Mouse (Mus musculus) limb, embryonic 14.5 days (tissue): Measurements from ENCODE around the gene Zfp330. TPM values are rescaled to one million over a fixed set of nuclear protein-coding genes. Genes with fewer than 3 reads are reported as not detected.

Experiments used
- ATAC-seq: fragments of 200-750 bp; cut with Nextera tagmentation; 2 replicates; pipeline ENCODE4 v1.8.0; 2017; ENCODE audit warnings: low read depth, moderate number of reproducible peaks, moderate TSS enrichment; ENCODE audit not compliant: low FRiP score
- DNase-seq: peaks from one replicate; pipeline ENCODE4 v3.0.0-alpha.2; 2015; ENCODE audit warnings: low spot score
- H3K27ac ChIP-seq: fragments of 300-500 bp; sonication (generic); replicated peaks from 2 replicates; pipeline ENCODE4 v1.5.1; 2014; ENCODE audit warnings: low read depth, mild to moderate bottlenecking, low read length, moderate library complexity, mixed read lengths
- H3K27me3 ChIP-seq: fragments of 300-500 bp; sonication (generic); 2 replicates; pipeline ENCODE4 v1.6.1; 2014; ENCODE audit warnings: low read length, mixed read lengths; ENCODE audit not compliant: control insufficient read depth, insufficient read depth
- H3K36me3 ChIP-seq: fragments of 300-500 bp; sonication (generic); 2 replicates; pipeline ENCODE4 v1.6.1; 2014; ENCODE audit warnings: mild to moderate bottlenecking, low read length, moderate library complexity, mixed read lengths; ENCODE audit not compliant: control insufficient read depth, insufficient read depth
- H3K4me1 ChIP-seq: fragments of 300-500 bp; sonication (generic); 2 replicates; pipeline ENCODE4 v1.6.1; 2014; ENCODE audit warnings: antibody characterized with exemption, low read length, mixed read lengths; ENCODE audit not compliant: control insufficient read depth, insufficient read depth
- H3K4me2 ChIP-seq: fragments of 300-500 bp; sonication (generic); replicated peaks from 2 replicates; pipeline ENCODE4 v1.6.1; 2014; ENCODE audit warnings: low read depth, mild to moderate bottlenecking, low read length, moderate library complexity; ENCODE audit not compliant: severe bottlenecking
- H3K4me3 ChIP-seq: fragments of 300-500 bp; sonication (generic); replicated peaks from 2 replicates; pipeline ENCODE4 v1.5.1; 2014; ENCODE audit warnings: low read length
- H3K9ac ChIP-seq: fragments of 300-500 bp; sonication (generic); 2 replicates; pipeline ENCODE4 v1.6.1; 2014; ENCODE audit warnings: mild to moderate bottlenecking, low read depth, low read length, moderate library complexity; ENCODE audit not compliant: severe bottlenecking
- H3K9me3 ChIP-seq: fragments of 300-500 bp; sonication (generic); 2 replicates; pipeline ENCODE4 v1.6.1; 2016; ENCODE audit warnings: low read length; ENCODE audit not compliant: control insufficient read depth
- POLR2A ChIP-seq: fragments of 200-500 bp; IDR thresholded peaks from 2 replicates; pipeline ENCODE4 v1.8.0; 2012; ENCODE audit warnings: inconsistent platforms, mild to moderate bottlenecking, moderate library complexity, borderline replicate concordance; ENCODE audit not compliant: insufficient read depth, insufficient read length; ENCODE audit errors: extremely low read depth
- WGBS: fragments of 180-500 bp; shearing (Covaris S2); extraction: QIAGEN DNeasy Blood & Tissue Kit; methylation state at CpG from one replicate; pipeline ENCODE4 v1.1.7; 2014; 5-methylcytosine and 5-hydroxymethylcytosine counted together
- polyA plus RNA-seq, 2 experiments: library from polyadenylated mRNA; depleted of rRNA in 1 of 2; stranded (reverse) in 1 of 2; unstranded in 1 of 2; fragments of >200 nt; fragmentation: Nextera tagmentation in 1 of 2; extraction: Ambion mirVana in 1 of 2; gene quantifications; 2 replicates each; pipeline versions ENCODE4 v1.2.1 to v1.2.3; 2012 to 2014

Zfp330 gene
- polyA plus RNA-seq (2012; rRNA removed) (54.6 and 70.8 TPM in 2 replicates), polyA plus RNA-seq (2014; fragmentation: Nextera tagmentation; extraction: Ambion mirVana) (68.9 and 69.1 TPM in 2 replicates)

DNA sequence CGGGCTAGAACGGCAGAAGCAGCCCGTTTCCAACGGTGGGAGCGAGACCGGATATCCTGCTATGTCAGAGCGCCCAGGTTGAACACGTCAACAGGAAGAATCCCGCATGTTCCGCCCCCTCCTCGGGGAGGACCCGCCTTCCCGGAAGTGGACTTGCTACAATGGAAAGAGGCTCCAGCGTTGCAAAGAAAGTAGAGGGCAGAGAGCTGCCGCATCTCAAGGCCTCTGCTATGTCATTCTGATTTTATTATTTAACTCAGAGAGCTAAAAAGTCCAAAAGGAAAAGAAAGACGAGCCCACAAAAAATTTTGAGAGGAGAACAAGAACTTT lies at the start of gene Zfp330:
TSS of gene Zfp330 (minus strand) at position 68 of the 330 bp plus-strand sequence.
- ATAC-seq (peak; percentile 98), DNase-seq (peak; percentile 95)
- Histone ChIP-seq H3K4me1 (peaks cover 12% of the 10 kb centered on the region), H3K36me3 (peaks cover 31% of the 10 kb centered on the region), H3K27ac (peak within 1 kb of the TSS; percentile 77), H3K27me3 (no peaks in the 10 kb centered on the region), H3K9me3 (no peaks in the 10 kb centered on the region), H3K4me3 (peak within 1 kb of the TSS; percentile 94), H3K9ac (peak within 1 kb of the TSS; percentile 91), H3K4me2 (peak within 1 kb of the TSS; percentile 59)
- TF ChIP-seq POLR2A = peak; percentile 44; the same call in 1 of the 2 replicates
- 0% methylated on average over 16 of the region's 16 CpGs for WGBS

- no peak overlapping the region for H3K27ac ChIP-seq
- peaks cover 10% of the 10 kb centered on the region for H3K4me1 ChIP-seq
- H3K4me2 ChIP-seq = no peak overlapping the region
- H3K4me3 ChIP-seq = no peak overlapping the region
- WGBS = 32% methylated on average over 3 of the region's 3 CpGs
- H3K9ac ChIP-seq = no peak overlapping the region
- DNase-seq = no peak
- H3K9me3 ChIP-seq = no peaks in the 10 kb centered on the region
- TF ChIP-seq POLR2A = no peak
- ATAC-seq = no peak
- no peaks in the 10 kb centered on the region for H3K36me3 ChIP-seq
- H3K27me3 ChIP-seq = no peaks in the 10 kb centered on the region
Measured at GRCm38 (mm10) chr8:82777945-82778344, 4.0 kb upstream of the Zfp330 start.

GRCm38 (mm10) chr8:82777406-82777805 lies 3.4 kb upstream of the Zfp330 start:
- Histone ChIP-seq H3K4me3 (no peak overlapping the region), H3K27me3 (no peaks in the 10 kb centered on the region), H3K27ac (no peak overlapping the region), H3K4me1 (peaks cover 12% of the 10 kb centered on the region), H3K4me2 (no peak overlapping the region), H3K36me3 (0 out of 2 replicates have a peak, but pooled peaks cover 3% of the 10 kb centered on the region), H3K9ac (no peak overlapping the region), H3K9me3 (no peaks in the 10 kb centered on the region)
- ATAC-seq = no peak
- 74% methylated on average over 3 of the region's 3 CpGs for WGBS
- DNase-seq = no peak
- TF ChIP-seq POLR2A = no peak

DNA sequence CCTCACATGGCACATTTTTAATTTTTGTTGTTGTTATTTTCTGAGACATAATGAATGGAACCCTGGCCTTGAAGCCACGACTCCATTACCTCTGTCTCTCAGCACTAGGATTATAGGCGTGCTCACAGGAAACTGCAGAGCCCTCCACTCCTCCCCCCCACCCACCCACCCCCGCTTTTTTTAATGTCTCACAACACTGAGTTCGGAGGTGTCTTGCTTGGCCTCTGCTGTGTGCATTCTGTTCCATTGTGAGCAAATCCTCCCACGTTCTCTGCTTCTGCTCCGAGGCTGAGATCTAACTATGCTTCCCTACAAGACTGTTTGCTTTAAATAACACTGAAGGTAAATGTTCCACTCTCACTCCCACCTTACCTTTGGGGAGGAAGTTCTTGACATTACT lies 522 bp upstream of the Zfp330 start:
- peaks cover 12% of the 10 kb centered on the region for H3K4me1 ChIP-seq
- no peak for TF ChIP-seq POLR2A
- H3K27me3 ChIP-seq = no peaks in the 10 kb centered on the region
- peak overlapping the region; percentile 91 for H3K9ac ChIP-seq
- peaks cover 29% of the 10 kb centered on the region for H3K36me3 ChIP-seq
- DNase-seq (no peak), ATAC-seq (peak; percentile 51; the same call in 1 of the 2 replicates)
- 51% methylated on average over 6 of the region's 6 CpGs for WGBS
- peak overlapping the region; percentile 59 for H3K4me2 ChIP-seq
- H3K27ac ChIP-seq = 0 out of 2 replicates have a peak overlapping the region, but pooled peaks have one; percentile 77
- H3K9me3 ChIP-seq = no peaks in the 10 kb centered on the region
- H3K4me3 ChIP-seq = peak overlapping the region; percentile 94

- ATAC-seq = peak; percentile 70
- no peak for DNase-seq
- TF ChIP-seq POLR2A = no peak
- peaks cover 37% of the 10 kb centered on the region for H3K36me3 ChIP-seq
- 4% methylated on average over 35 of the region's 35 CpGs for WGBS
- peak overlapping the region; percentile 91 for H3K9ac ChIP-seq
- peaks cover 12% of the 10 kb centered on the region for H3K4me1 ChIP-seq
- peak overlapping the region; percentile 94 for H3K4me3 ChIP-seq
- peak overlapping the region; percentile 77 for H3K27ac ChIP-seq
- H3K9me3 ChIP-seq = no peaks in the 10 kb centered on the region
- peak overlapping the region; percentile 59 for H3K4me2 ChIP-seq
- no peaks in the 10 kb centered on the region for H3K27me3 ChIP-seq
Measured at GRCm38 (mm10) chr8:82773332-82774092, 448 bp downstream of the Zfp330 start.
